Mouse (Mus musculus) spleen, adult 2 months (tissue): ENCODE data around the gene Gm10142. TPM values are rescaled to one million over a fixed set of nuclear protein-coding genes. Genes with fewer than 3 reads are reported as not detected.

Experiments used
- DNase-seq, 2 experiments: peaks; one replicate each; pipeline versions ENCODE4 v3.0.0 to v3.0.0-alpha.2; 2012 to 2021; ENCODE audit warnings: low spot score in 2 of 2, low read depth in 1 of 2
- H3K27ac ChIP-seq: fragments of 200-500 bp; 2 replicates; pipeline ENCODE4 v1.5.1; 2012; ENCODE audit warnings: low read length, inconsistent platforms; ENCODE audit not compliant: insufficient read depth
- H3K27me3 ChIP-seq: fragments of 200-500 bp; 2 replicates; pipeline ENCODE4 v1.6.1; 2012; ENCODE audit warnings: mild to moderate bottlenecking, moderate library complexity, low read length, inconsistent platforms; ENCODE audit not compliant: control insufficient read depth, insufficient read depth
- H3K36me3 ChIP-seq: fragments of 200-500 bp; 2 replicates; pipeline ENCODE4 v1.6.1; 2012; ENCODE audit warnings: mild to moderate bottlenecking, low read length, inconsistent platforms; ENCODE audit not compliant: control insufficient read depth, insufficient read depth
- H3K4me1 ChIP-seq: fragments of 200-500 bp; 2 replicates; pipeline ENCODE4 v1.6.1; 2011; ENCODE audit warnings: inconsistent platforms; ENCODE audit not compliant: control insufficient read depth, insufficient read depth, insufficient read length
- H3K4me3 ChIP-seq: fragments of 200-500 bp; 2 replicates; pipeline ENCODE4 v1.5.1; 2011; ENCODE audit warnings: mild to moderate bottlenecking, inconsistent platforms; ENCODE audit not compliant: insufficient read depth, insufficient read length; ENCODE audit errors: extremely low read depth
- CTCF ChIP-seq: fragments of 200-500 bp; IDR thresholded peaks from 2 replicates; pipeline ENCODE4 v1.5.1; 2011; ENCODE audit warnings: mild to moderate bottlenecking, inconsistent platforms; ENCODE audit not compliant: insufficient read depth, insufficient read length, insufficient replicate concordance; ENCODE audit errors: extremely low read depth
- POLR2A ChIP-seq: fragments of 200-500 bp; IDR thresholded peaks from 2 replicates; pipeline ENCODE4 v1.6.1; 2011; ENCODE audit warnings: low read depth, low read length, inconsistent platforms
- WGBS: fragments of 180-500 bp; shearing (Covaris S2); methylation state at CpG from one replicate; pipeline ENCODE4 v1.1.7; 2018; 5-methylcytosine and 5-hydroxymethylcytosine counted together
- polyA plus RNA-seq: library from polyadenylated mRNA; depleted of rRNA; stranded (reverse); fragments of >200 nt; gene quantifications from 2 replicates; pipeline ENCODE4 v1.2.3, GENCODE M21; 2012; rRNA removed

Gm10142 gene
- 0.39 TPM in 1 of 2 replicates, not detected in the other for polyA plus RNA-seq

GRCm38 (mm10) chr10:77715507-77715906 lies at the start of gene Gm10142:
Gm10142 (plus strand) TSS chr10:77715807.
- peaks cover 8% of the 10 kb centered on the region for H3K4me1 ChIP-seq
- H3K27ac ChIP-seq: no peak within 1 kb of the TSS
- no peak for TF ChIP-seq POLR2A
- TF ChIP-seq CTCF: no peak
- H3K4me3 ChIP-seq: no peak within 1 kb of the TSS
- H3K36me3 ChIP-seq: no peaks in the 10 kb centered on the region
- no peak for DNase-seq
- H3K27me3 ChIP-seq: no peaks in the 10 kb centered on the region
- WGBS: 88% methylated on average over 1 of the region's 1 CpGs

DNA sequence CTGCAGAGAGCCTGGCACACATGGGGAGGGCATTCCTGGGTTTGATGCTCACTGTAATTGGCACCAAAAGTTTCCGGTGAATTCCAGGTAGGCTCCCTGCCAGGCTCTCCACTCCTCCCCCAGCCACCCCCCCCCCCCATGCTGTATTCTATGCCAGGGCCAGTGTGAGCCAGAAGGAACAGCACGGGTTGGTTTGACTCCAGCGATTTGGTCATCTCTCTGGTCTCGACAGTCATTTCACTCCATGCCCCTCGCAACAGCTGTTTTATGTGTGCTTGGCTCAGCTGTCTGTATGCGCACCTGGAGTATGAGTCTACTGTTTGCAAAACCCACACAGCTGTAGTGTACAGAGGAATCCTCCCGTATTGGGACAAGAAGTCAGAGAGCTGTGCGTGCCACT lies 49.3 kb upstream of the Gm10142 start:
- Histone ChIP-seq H3K36me3 (no peaks in the 10 kb centered on the region), H3K4me1 (no peaks in the 10 kb centered on the region), H3K27me3 (no peaks in the 10 kb centered on the region), H3K27ac (no peak overlapping the region), H3K4me3 (no peak overlapping the region)
- no peak for DNase-seq
- WGBS: 75% methylated on average over 8 of the region's 8 CpGs
- TF ChIP-seq POLR2A (no peak), CTCF (no peak)

GRCm38 (mm10) chr10:77667402-77667801 lies 48.2 kb upstream of the Gm10142 start:
- Histone ChIP-seq H3K27me3 (no peaks in the 10 kb centered on the region), H3K4me3 (no peak overlapping the region), H3K4me1 (no peaks in the 10 kb centered on the region), H3K36me3 (no peaks in the 10 kb centered on the region), H3K27ac (no peak overlapping the region)
- DNase-seq: no peak
- TF ChIP-seq POLR2A: no peak
- no peak for TF ChIP-seq CTCF
- 75% methylated on average over 4 of the region's 4 CpGs for WGBS

DNA sequence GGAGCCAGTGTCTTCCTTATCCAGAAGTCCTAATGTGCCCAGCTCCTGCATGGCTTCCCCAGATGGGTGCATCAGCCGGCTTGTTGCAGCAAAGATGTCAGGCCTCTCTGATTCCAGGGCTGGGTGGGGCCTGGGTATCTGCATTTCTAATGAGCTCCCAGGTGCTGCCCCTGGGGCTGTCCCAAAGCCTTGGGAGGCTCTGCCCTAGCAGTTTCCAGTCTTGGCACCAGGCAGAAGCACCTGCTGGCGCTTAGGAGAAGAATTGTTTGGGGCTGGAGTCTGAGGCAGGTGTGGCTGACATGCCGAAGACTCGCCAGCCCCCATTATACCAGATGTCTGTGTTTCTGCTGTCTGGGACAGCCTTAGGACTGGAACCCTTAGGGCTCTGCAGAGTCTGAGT lies 44.9 kb upstream of the Gm10142 start:
- WGBS: 79% methylated on average over 4 of the region's 4 CpGs
- DNase-seq: no peak
- Histone ChIP-seq H3K27ac (no peak overlapping the region), H3K36me3 (no peaks in the 10 kb centered on the region), H3K4me1 (peaks cover 8% of the 10 kb centered on the region; the same call in 1 of the 2 replicates), H3K27me3 (no peaks in the 10 kb centered on the region), H3K4me3 (no peak overlapping the region)
- TF ChIP-seq POLR2A: no peak
- TF ChIP-seq CTCF: no peak

GRCm38 (mm10) chr10:77671519-77671918 lies 44.1 kb upstream of the Gm10142 start:
- no peak overlapping the region for H3K27ac ChIP-seq
- 52% methylated on average over 4 of the region's 4 CpGs for WGBS

DNA sequence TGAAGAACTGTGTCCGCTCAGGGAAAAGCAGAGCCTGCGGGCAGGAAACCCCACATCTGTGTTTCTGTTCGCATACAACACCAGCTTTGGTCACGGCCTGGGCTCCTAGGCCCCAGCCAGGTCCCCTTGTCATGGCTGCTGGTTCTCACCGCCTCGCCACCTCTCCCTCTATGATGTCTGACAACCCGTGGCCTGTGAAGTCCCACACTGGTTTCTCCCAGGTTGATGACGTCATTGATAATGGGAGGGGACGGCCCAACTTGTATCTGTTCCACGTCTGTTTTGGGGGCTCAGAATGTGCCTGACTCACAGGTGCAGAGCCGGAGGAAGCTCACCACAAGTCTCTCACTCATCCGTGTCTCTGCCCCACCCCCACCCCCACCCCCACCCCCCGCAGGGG lies 41.8 kb upstream of the Gm10142 start:
- Histone ChIP-seq H3K36me3 (no peaks in the 10 kb centered on the region), H3K4me1 (peaks cover 8% of the 10 kb centered on the region; the same call in 1 of the 2 replicates), H3K27me3 (peaks cover 6% of the 10 kb centered on the region; the same call in 1 of the 2 replicates), H3K27ac (no peak overlapping the region), H3K4me3 (no peak overlapping the region)
- TF ChIP-seq CTCF (no peak), POLR2A (no peak)
- 35% methylated on average over 13 of the region's 13 CpGs for WGBS
- DNase-seq: peak; percentile 18 to 55

More at GRCm38 (mm10) chr10:77671519-77671918, 44.1 kb upstream of the Gm10142 start:
- no peak for DNase-seq
- H3K4me1 ChIP-seq: peaks cover 8% of the 10 kb centered on the region; the same call in 1 of the 2 replicates
- H3K4me3 ChIP-seq: no peak overlapping the region
- no peaks in the 10 kb centered on the region for H3K27me3 ChIP-seq
- TF ChIP-seq CTCF (no peak), POLR2A (no peak)
- H3K36me3 ChIP-seq: no peaks in the 10 kb centered on the region

GRCm38 (mm10) chr10:77677562-77677961 lies 38.0 kb upstream of the Gm10142 start:
- no peak overlapping the region for H3K4me3 ChIP-seq
- peaks cover 8% of the 10 kb centered on the region; the same call in 1 of the 2 replicates for H3K4me1 ChIP-seq
- DNase-seq: no peak
- TF ChIP-seq CTCF (no peak), POLR2A (no peak)
- no peaks in the 10 kb centered on the region for H3K36me3 ChIP-seq
- no peak overlapping the region for H3K27ac ChIP-seq
- 2% methylated on average over 35 of the region's 35 CpGs for WGBS
- H3K27me3 ChIP-seq: peaks cover 6% of the 10 kb centered on the region; the same call in 1 of the 2 replicates
